Mouse (Mus musculus) heart, embryonic 14.5 days (tissue): ENCODE data around the gene Ano8. TPM values are rescaled to one million over a fixed set of nuclear protein-coding genes. Genes with fewer than 3 reads are reported as not detected.

ENCODE experiments used
- ATAC-seq: fragments of 200-750 bp; cut with Nextera tagmentation; 2 replicates; pipeline ENCODE4 v1.8.0; 2017; ENCODE audit warnings: low read depth, moderate TSS enrichment; ENCODE audit not compliant: insufficient number of reproducible peaks, insufficient read depth, low FRiP score
- H3K27ac ChIP-seq, 2 experiments: fragments of 200-500 bp in 1 of 2; fragments of 300-500 bp in 1 of 2; sonication (generic) in 1 of 2; replicated peaks in 1 of 2; 2 replicates each; pipeline ENCODE4 v1.5.1; 2012 to 2014; ENCODE audit warnings: low read depth in 2 of 2, low read length in 2 of 2, control low read depth in 1 of 2, mild to moderate bottlenecking in 1 of 2, mixed read lengths in 1 of 2; ENCODE audit not compliant: control insufficient read depth in 1 of 2, insufficient read depth in 1 of 2
- H3K27me3 ChIP-seq: fragments of 300-500 bp; sonication (generic); 2 replicates; pipeline ENCODE4 v1.6.1; 2014; ENCODE audit warnings: mild to moderate bottlenecking, low read length, control low read depth; ENCODE audit not compliant: control insufficient read depth, insufficient read depth
- H3K36me3 ChIP-seq: fragments of 300-500 bp; sonication (generic); 2 replicates; pipeline ENCODE4 v1.6.1; 2014; ENCODE audit warnings: mild to moderate bottlenecking, control low read depth, low read length, mixed read lengths; ENCODE audit not compliant: control insufficient read depth, insufficient read depth
- H3K4me1 ChIP-seq, 2 experiments: fragments of 200-500 bp in 1 of 2; fragments of 300-500 bp in 1 of 2; sonication (generic) in 1 of 2; 2 replicates each; pipeline ENCODE4 v1.6.1; 2012 to 2014; ENCODE audit warnings: low read length in 2 of 2, control low read depth in 1 of 2, mixed read lengths in 1 of 2; ENCODE audit not compliant: control insufficient read depth in 2 of 2, insufficient read depth in 2 of 2
- H3K4me2 ChIP-seq: fragments of 300-500 bp; sonication (generic); 2 replicates; pipeline ENCODE4 v1.6.1; 2014; ENCODE audit warnings: mild to moderate bottlenecking, low read length
- H3K4me3 ChIP-seq, 2 experiments: fragments of 200-500 bp in 1 of 2; fragments of 300-500 bp in 1 of 2; sonication (generic) in 1 of 2; 2 replicates each; pipeline ENCODE4 v1.5.1; 2012 to 2014; ENCODE audit warnings: low read length in 2 of 2, mild to moderate bottlenecking in 2 of 2, control low read depth in 1 of 2, low read depth in 1 of 2, moderate library complexity in 1 of 2; ENCODE audit not compliant: control insufficient read depth in 1 of 2, insufficient read depth in 1 of 2
- H3K9ac ChIP-seq: fragments of 300-500 bp; sonication (generic); 2 replicates; pipeline ENCODE4 v1.6.1; 2014; ENCODE audit warnings: mild to moderate bottlenecking, low read length
- H3K9me3 ChIP-seq: fragments of 300-500 bp; sonication (generic); 2 replicates; pipeline ENCODE4 v1.6.1; 2016; ENCODE audit warnings: low read length, control low read depth; ENCODE audit not compliant: control insufficient read depth
- WGBS: fragments of 180-500 bp; shearing (Covaris S2); extraction: QIAGEN DNeasy Blood & Tissue Kit; methylation state at CpG from one replicate; pipeline ENCODE4 v1.1.7; 2014; 5-methylcytosine and 5-hydroxymethylcytosine counted together
- polyA plus RNA-seq: library from polyadenylated mRNA; unstranded; fragments of >200 nt; fragmentation: Nextera tagmentation; extraction: Ambion mirVana; gene quantifications from 2 replicates; pipeline ENCODE4 v1.2.1, GENCODE M21; 2014

Ano8 gene
- polyA plus RNA-seq, 1 experiment from 2014 or later: 1.8 TPM

- H3K4me3 ChIP-seq: no peak overlapping the region
- no peak overlapping the region for H3K9ac ChIP-seq
- H3K4me2 ChIP-seq: peak overlapping the region; percentile 92
- peaks cover 5 to 11% of the 10 kb centered on the region in 2 experiments; a peak in 3 of 4 replicates for H3K4me1 ChIP-seq
- WGBS: 91% methylated on average over 19 of the region's 19 CpGs
- peaks cover 11% of the 10 kb centered on the region; the same call in 1 of the 2 replicates for H3K27me3 ChIP-seq
- 0 out of 2 replicates have a peak, but pooled peaks cover 4% of the 10 kb centered on the region for H3K36me3 ChIP-seq
- no peak for ATAC-seq
- H3K27ac ChIP-seq: no peak overlapping the region
- H3K9me3 ChIP-seq: no peaks in the 10 kb centered on the region
Observed at GRCm38 (mm10) chr8:71484736-71485135, 1.0 kb downstream of the Ano8 start.

- Histone ChIP-seq H3K36me3 (0 out of 2 replicates have a peak, but pooled peaks cover 9% of the 10 kb centered on the region), H3K27me3 (peaks cover 12% of the 10 kb centered on the region; the same call in 1 of the 2 replicates), H3K27ac (no peak overlapping the region), H3K4me3 (no peak overlapping the region), H3K4me1 (peaks cover 3 to 4% of the 10 kb centered on the region in 2 experiments; a peak in 1 of 4 replicates), H3K9me3 (no peaks in the 10 kb centered on the region), H3K9ac (no peak overlapping the region), H3K4me2 (no peak overlapping the region)
- no peak for ATAC-seq
- WGBS: 42% methylated on average over 8 of the region's 8 CpGs
Observed at GRCm38 (mm10) chr8:71483932-71484331, 1.8 kb downstream of the Ano8 start.

- no peak for ATAC-seq
- H3K27ac ChIP-seq: no peak overlapping the region
- H3K9ac ChIP-seq: no peak overlapping the region
- H3K36me3 ChIP-seq: peaks cover 25% of the 10 kb centered on the region
- WGBS: 88% methylated on average over 11 of the region's 11 CpGs
- peaks cover 3 to 12% of the 10 kb centered on the region in 2 experiments; a peak in 3 of 4 replicates for H3K4me1 ChIP-seq
- no peak overlapping the region for H3K4me2 ChIP-seq
- H3K4me3 ChIP-seq: no peak overlapping the region
- peaks cover 23% of the 10 kb centered on the region; the same call in 1 of the 2 replicates for H3K27me3 ChIP-seq
- no peaks in the 10 kb centered on the region for H3K9me3 ChIP-seq
Observed at GRCm38 (mm10) chr8:71478943-71479342, 6.8 kb downstream of the Ano8 start.

- peak overlapping the region; percentile 80 for H3K9ac ChIP-seq
- peak overlapping the region; percentile 87 for H3K4me2 ChIP-seq
- H3K4me1 ChIP-seq: peaks cover 3 to 12% of the 10 kb centered on the region in 2 experiments; a peak in 3 of 4 replicates
- peaks cover 23% of the 10 kb centered on the region; the same call in 1 of the 2 replicates for H3K27me3 ChIP-seq
- no peaks in the 10 kb centered on the region for H3K9me3 ChIP-seq
- peaks cover 41% of the 10 kb centered on the region for H3K36me3 ChIP-seq
- H3K27ac ChIP-seq: peak overlapping the region in 1 of 2 experiments; percentile 85; a peak in 1 of 4 replicates
- WGBS: 42% methylated on average over 14 of the region's 14 CpGs
- no peak for ATAC-seq
- peak overlapping the region in 1 of 2 experiments; percentile 70; a peak in 2 of 4 replicates for H3K4me3 ChIP-seq
Observed at GRCm38 (mm10) chr8:71477196-71477845, 8.4 kb downstream of the Ano8 start.

GRCm38 (mm10) chr8:71476099-71476940 is 9.4 kb downstream of the Ano8 start:
- Histone ChIP-seq H3K4me1 (peaks cover 3 to 12% of the 10 kb centered on the region in 2 experiments; a peak in 3 of 4 replicates), H3K9me3 (no peaks in the 10 kb centered on the region), H3K27me3 (peaks cover 17% of the 10 kb centered on the region; the same call in 1 of the 2 replicates), H3K4me3 (peak overlapping the region; percentile 70 to 76), H3K36me3 (peaks cover 51% of the 10 kb centered on the region), H3K9ac (peak overlapping the region; percentile 80), H3K27ac (peak overlapping the region; percentile 70 to 85), H3K4me2 (peak overlapping the region; percentile 87)
- under 1% methylated on average over 104 of the region's 121 CpGs for WGBS
- ATAC-seq: peak; percentile 57

GRCm38 (mm10) chr8:71475702-71476075 is 10.1 kb downstream of the Ano8 start:
- H3K36me3 ChIP-seq: peaks cover 57% of the 10 kb centered on the region
- ATAC-seq: no peak
- H3K9ac ChIP-seq: peak overlapping the region; percentile 80

More at GRCm38 (mm10) chr8:71475702-71476075, 10.1 kb downstream of the Ano8 start:
- Histone ChIP-seq H3K4me1 (peaks cover 3 to 12% of the 10 kb centered on the region in 2 experiments; a peak in 3 of 4 replicates), H3K4me2 (peak overlapping the region; percentile 87), H3K27me3 (peaks cover 15% of the 10 kb centered on the region; the same call in 1 of the 2 replicates), H3K27ac (0 out of 4 replicates have a peak overlapping the region, but pooled peaks of 1 of the 2 experiments have one; percentile 85), H3K9me3 (no peaks in the 10 kb centered on the region), H3K4me3 (peak overlapping the region; percentile 70 to 76; a peak in 3 of 4 replicates)
- 31% methylated on average over 4 of the region's 4 CpGs for WGBS
